Mouse (Mus musculus): ENCODE measurements around the gene Xkr7.

DNA sequence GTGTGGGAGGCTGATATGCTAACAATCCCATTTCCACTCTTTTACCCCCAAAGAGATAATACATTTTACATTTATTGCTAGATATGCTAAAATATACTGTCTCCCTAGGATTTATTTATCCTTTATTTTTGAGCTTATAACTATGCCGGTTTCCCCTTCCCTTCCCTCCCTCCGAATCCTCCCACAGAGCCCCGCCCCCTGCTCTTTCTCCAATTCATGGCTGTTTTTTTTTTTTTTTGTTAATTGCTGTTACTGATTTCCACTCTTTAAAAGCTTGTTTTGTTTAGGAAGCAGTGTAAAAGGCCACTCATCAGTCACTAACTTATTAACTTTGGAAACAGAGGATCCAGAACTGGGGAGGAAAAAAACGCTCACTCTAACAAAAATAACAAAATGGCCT, 34.6 kb upstream of the Xkr7 start:
- TF ChIP-seq CTCF (IDR thresholded peaks at IDR 0.05) (no peak), POLR2A (IDR thresholded peaks at IDR 0.05; ENCODE audit: insufficient read depth, low read depth, low read length) (no peak)

All from heart, adult 2 months (tissue).